Mouse (Mus musculus): ENCODE measurements around the gene Ppil3. TPM values are rescaled to one million over a fixed set of nuclear protein-coding genes. Genes with fewer than 3 reads are reported as not detected.

The Ppil3 gene
- 10 to 100 TPM; 13.0 to 17.2 (median 13.2) TPM for total RNA-seq (2022)

- DNase-seq (ENCODE audit: low spot score in 2 of 2): peak; percentile 75 to 78
Measured at GRCm38 (mm10) chr1:58445143-58445722, at the start of gene Ppil3, which contains the start of gene Nif3l1. Ppil3 (minus strand) TSS chr1:58445486. Nif3l1 (plus strand) TSS chr1:58445151.

GRCm38 (mm10) chr1:58482647-58483046 lies 37.4 kb upstream of the Ppil3 start:
- no peak for DNase-seq (ENCODE audit: low spot score in 2 of 2)

- DNase-seq (ENCODE audit: low spot score in 2 of 2): no peak
Measured at GRCm38 (mm10) chr1:58475662-58476061, 30.4 kb upstream of the Ppil3 start.

GRCm38 (mm10) chr1:58465561-58465960 lies 20.3 kb upstream of the Ppil3 start:
- DNase-seq (ENCODE audit: low spot score in 2 of 2): no peak

DNA sequence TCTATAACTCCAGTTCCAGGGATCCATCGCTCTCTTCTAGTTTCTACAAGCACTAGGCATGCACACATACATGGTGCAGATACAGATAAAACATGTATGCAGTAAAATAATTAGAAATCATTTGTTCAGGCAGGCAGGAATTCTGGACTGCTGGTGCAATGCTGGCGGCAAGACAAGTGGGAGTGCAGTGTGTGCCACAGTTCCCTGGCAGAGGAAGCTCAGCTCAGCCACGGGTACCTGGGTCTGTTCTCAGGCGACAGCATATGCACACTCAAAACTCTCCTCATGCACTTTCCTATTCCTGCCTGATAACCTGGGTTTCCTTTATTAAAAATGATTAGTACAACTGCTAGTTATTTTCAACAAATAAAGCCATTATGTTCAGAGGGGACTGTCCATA lies 19.8 kb upstream of the Ppil3 start:
- DNase-seq (ENCODE audit: low spot score in 2 of 2): no peak

DNA sequence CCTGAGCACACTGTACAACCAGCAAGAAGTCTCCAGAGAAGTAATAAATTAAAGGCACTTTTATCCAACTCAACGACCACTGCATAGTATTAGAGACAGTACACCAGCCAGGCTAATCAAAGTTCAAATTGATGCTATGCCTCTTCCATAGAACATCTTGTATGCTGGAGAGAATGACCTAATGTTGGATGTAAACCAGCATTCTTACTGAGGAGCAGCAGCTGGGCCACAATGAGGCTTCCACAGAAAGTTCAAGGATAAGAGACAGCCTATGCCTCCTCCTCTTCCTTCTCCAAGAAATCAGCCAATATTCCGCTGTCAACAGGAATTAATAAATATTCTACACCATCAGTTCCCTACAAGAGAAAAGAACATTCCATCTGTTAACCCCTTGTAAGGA lies 18.6 kb upstream of the Ppil3 start:
- DNase-seq (ENCODE audit: low spot score in 2 of 2): no peak

DNA sequence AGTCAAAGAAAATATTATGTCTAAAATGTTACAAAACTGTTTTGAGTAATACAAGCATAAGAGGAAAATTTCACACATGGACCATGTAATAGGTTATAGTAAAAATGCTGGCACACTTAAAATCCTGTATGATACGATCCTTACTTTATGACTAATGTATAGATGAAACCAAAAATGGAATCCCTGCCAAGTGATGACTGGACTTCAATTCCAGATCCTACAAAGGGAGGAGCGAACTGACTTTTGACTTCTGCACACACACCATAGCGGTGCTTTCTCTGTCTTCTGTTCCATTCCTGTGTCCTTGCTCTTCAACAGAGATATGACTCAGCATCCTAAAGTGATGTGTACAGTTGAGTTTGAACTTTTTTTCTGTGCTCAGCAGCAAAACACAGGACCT lies 15.3 kb upstream of the Ppil3 start:
- DNase-seq (ENCODE audit: low spot score in 2 of 2): no peak

- DNase-seq (ENCODE audit: low spot score in 2 of 2): no peak
Measured at GRCm38 (mm10) chr1:58458867-58459266, 13.6 kb upstream of the Ppil3 start.

GRCm38 (mm10) chr1:58458175-58458574 lies 12.9 kb upstream of the Ppil3 start:
- no peak for DNase-seq (ENCODE audit: low spot score in 2 of 2)

- no peak for DNase-seq (ENCODE audit: low spot score in 2 of 2)
Measured at GRCm38 (mm10) chr1:58454316-58454715, 9.0 kb upstream of the Ppil3 start.

DNA sequence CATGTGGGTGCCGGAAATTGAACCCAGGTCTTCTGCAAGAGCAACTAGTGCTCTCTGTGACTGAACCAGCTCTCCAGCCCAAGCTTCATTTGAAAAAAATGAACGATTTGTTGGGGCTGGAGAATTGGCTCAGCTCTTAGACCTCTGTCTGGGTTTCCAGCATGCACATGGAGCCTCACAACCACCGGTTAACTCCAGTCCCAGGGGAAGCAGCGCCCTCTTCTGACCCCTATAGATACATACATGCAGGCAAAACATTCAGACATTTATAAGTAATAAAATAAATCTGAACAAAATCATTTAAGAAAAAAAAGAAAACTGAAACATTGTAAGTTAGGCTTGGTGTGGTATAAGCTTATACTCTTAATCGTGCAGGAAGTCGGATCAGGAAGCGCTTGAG lies 3.1 kb upstream of the Ppil3 start:
- no peak for DNase-seq (ENCODE audit: low spot score in 2 of 2)

- no peak for DNase-seq (ENCODE audit: low spot score in 2 of 2)
Measured at GRCm38 (mm10) chr1:58447766-58448165, 2.5 kb upstream of the Ppil3 start.

DNA sequence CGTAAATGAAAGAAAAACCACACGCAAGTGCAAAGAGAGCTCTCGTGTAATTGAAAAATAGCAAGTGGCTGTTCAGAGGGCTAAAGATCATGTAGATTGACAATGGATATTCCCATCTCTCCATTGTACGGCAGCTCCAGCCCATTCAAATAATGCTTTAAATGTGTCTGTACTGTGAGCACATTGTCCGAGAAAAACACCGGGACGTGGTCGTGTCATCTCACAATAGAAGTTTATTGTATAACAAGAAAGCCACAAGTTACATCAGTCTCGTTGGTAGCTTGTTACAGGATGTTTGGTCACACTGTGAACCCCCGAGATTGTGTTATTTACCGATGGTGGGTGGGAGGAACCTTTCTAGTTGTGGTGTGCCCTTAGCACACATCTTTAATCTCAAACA lies 575 bp upstream of the Ppil3 start:
- no peak for DNase-seq (ENCODE audit: low spot score in 2 of 2)

- DNase-seq (ENCODE audit: low spot score in 2 of 2): no peak
Measured at GRCm38 (mm10) chr1:58444691-58445090, 595 bp downstream of the Ppil3 start.

GRCm38 (mm10) chr1:58424551-58424950 lies 20.7 kb downstream of the Ppil3 start:
- no peak for DNase-seq (ENCODE audit: low spot score in 2 of 2)

- DNase-seq (ENCODE audit: low spot score in 2 of 2): peak; percentile 97 to 99
Measured at GRCm38 (mm10) chr1:58423371-58424248, 21.7 kb downstream of the Ppil3 start, which contains the start of gene Clk1. Clk1 (minus strand) TSS chr1:58424066.

DNA sequence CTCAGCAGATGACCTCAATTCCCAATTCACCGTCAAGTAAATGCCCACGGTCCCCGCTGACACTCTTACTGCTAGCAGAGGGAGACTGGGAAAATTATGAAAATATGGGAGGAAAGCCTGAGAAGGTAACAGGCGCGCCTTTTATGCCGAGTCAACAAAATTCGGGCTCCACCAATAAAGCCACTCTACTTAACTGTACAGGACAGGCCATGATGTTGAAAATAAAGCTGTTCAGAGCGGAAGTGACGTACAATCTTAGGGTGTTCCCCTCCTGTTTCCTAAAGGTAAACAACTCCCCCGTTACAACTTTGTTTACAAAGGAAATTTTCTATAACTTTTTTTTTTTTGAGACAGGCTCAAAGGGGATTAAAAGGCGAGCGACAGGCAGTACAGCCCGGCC lies 22.4 kb downstream of the Ppil3 start:
- no peak for DNase-seq (ENCODE audit: low spot score in 2 of 2)

DNA sequence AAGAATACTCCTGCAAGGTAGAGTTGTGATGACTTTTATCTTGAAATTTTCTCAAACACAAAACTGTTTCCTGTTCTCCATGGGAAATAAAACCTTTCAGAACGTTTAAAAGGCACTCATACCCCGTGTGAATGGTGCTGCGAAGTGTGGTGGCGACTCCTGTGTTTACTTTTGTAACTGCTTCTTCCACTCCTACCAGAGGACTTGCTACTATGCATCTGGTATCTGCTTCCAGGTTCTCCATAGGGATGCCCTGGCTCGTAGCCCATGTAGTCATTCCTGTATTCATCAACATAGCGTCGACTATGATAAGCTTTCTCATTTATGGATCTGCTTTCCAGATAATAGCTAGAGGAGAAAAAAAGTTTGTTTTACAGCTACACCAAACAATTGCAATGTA lies 24.3 kb downstream of the Ppil3 start:
- no peak for DNase-seq (ENCODE audit: low spot score in 2 of 2)

DNA sequence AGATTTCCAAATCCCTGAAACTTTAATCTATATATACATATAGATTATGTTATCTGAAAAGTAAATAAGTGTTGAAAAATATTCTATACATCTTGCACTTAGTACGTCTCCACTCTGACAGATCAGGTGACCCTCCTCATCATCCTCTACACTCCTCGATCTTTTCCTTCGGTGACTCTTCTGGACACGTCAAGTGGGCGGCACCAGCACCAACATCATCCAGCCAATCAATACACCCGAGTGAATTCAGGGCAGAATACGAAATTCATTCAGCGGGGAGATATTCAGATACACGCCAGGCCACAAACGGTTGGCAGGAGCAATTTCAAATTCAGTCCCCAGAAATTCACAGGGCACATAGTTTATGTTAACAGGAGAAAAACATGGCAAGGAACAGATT lies 25.3 kb downstream of the Ppil3 start:
- DNase-seq (ENCODE audit: low spot score in 2 of 2): no peak

- no peak for DNase-seq (ENCODE audit: low spot score in 2 of 2)
Measured at GRCm38 (mm10) chr1:58416048-58416447, 29.2 kb downstream of the Ppil3 start.

GRCm38 (mm10) chr1:58415442-58415841 lies 29.8 kb downstream of the Ppil3 start:
- no peak for DNase-seq (ENCODE audit: low spot score in 2 of 2)

GRCm38 (mm10) chr1:58410776-58411175 lies 34.5 kb downstream of the Ppil3 start:
- DNase-seq (ENCODE audit: low spot score in 2 of 2): no peak

- no peak for DNase-seq (ENCODE audit: low spot score in 2 of 2)
Measured at GRCm38 (mm10) chr1:58410198-58410588, 35.1 kb downstream of the Ppil3 start.
